Mouse (Mus musculus) megakaryocyte progenitor cell, adult 5-6 weeks (primary cell): Measurements from ENCODE around the gene Nme3. TPM values are rescaled to one million over a fixed set of nuclear protein-coding genes. Genes with fewer than 3 reads are reported as not detected.

Source experiments
- total RNA-seq, 2 experiments: library from RNA; stranded (forward) in 1 of 2; stranded (reverse) in 1 of 2; fragments of 157-497, 149-512 nt in 1 of 2; fragments of 200-1000 nt in 1 of 2; gene quantifications; 2 replicates each; pipeline versions ENCODE4 v1.2.3 to v1.2.4; 2015 to 2017

The Nme3 gene
- total RNA-seq, 2 experiments from 2014 or later, result 17.0 to 32.1 TPM

Other genes starting within 250 kb of the Nme3 start
- gene Slc9a3r2, start 246.2 kb upstream of the Nme3 start, total RNA-seq (2015), result 1.2 and 2.6 TPM in 2 replicates
- 1.4 and 1.6 TPM in 2 replicates for gene Slc9a3r2, start 246.2 kb upstream of the Nme3 start, total RNA-seq (2017)
- not detected in 2 replicates for gene Npw, start 238.0 kb upstream of the Nme3 start, total RNA-seq (2015)
- not detected in 2 replicates for gene Npw, start 238.0 kb upstream of the Nme3 start, total RNA-seq (2017)
- 25.0 and 29.1 TPM in 2 replicates for gene Zfp598, start 226.8 kb upstream of the Nme3 start, total RNA-seq (2015)
- 21.3 and 22.6 TPM in 2 replicates for gene Zfp598, start 226.8 kb upstream of the Nme3 start, total RNA-seq (2017)
- gene Syngr3, start 206.5 kb upstream of the Nme3 start, total RNA-seq (2015), result not detected in 2 replicates
- gene Syngr3, start 206.5 kb upstream of the Nme3 start, total RNA-seq (2017), result not detected in 2 replicates
- gene Gfer, start 200.3 kb upstream of the Nme3 start, total RNA-seq (2015), result 22.4 and 23.6 TPM in 2 replicates
- 37.2 and 62.7 TPM in 2 replicates for gene Gfer, start 200.3 kb upstream of the Nme3 start, total RNA-seq (2017)
- 2.6 and 3.4 TPM in 2 replicates for gene Noxo1, start 200.3 kb upstream of the Nme3 start, total RNA-seq (2015)
- gene Noxo1, start 200.3 kb upstream of the Nme3 start, total RNA-seq (2017), result 1.0 and 1.2 TPM in 2 replicates
- gene Tbl3, start 188.8 kb upstream of the Nme3 start, total RNA-seq (2015), result 27.6 and 36.8 TPM in 2 replicates
- 41.1 and 45.3 TPM in 2 replicates for gene Tbl3, start 188.8 kb upstream of the Nme3 start, total RNA-seq (2017)
- 0.20 TPM in 1 of 2 replicates, not detected in the other for gene Rnf151, start 178.4 kb upstream of the Nme3 start, total RNA-seq (2015)
- gene Rnf151, start 178.4 kb upstream of the Nme3 start, total RNA-seq (2017), result not detected in 2 replicates
- 5,974 and 6,144 TPM in 2 replicates for gene Rps2, start 178.4 kb upstream of the Nme3 start, total RNA-seq (2015)
- gene Rps2, start 178.4 kb upstream of the Nme3 start, total RNA-seq (2017), result 1,525 and 1,766 TPM in 2 replicates
- 236 and 247 TPM in 2 replicates for gene Ndufb10, start 172.0 kb upstream of the Nme3 start, total RNA-seq (2015)
- gene Ndufb10, start 172.0 kb upstream of the Nme3 start, total RNA-seq (2017), result 256 and 308 TPM in 2 replicates
- 0.24 and 0.74 TPM in 2 replicates for gene Rpl3l, start 168.7 kb upstream of the Nme3 start, total RNA-seq (2015)
- gene Rpl3l, start 168.7 kb upstream of the Nme3 start, total RNA-seq (2017), result 0.30 TPM in 1 of 2 replicates, not detected in the other
- 378 and 438 TPM in 2 replicates for gene Msrb1, start 159.9 kb upstream of the Nme3 start, total RNA-seq (2015)
- 155 and 224 TPM in 2 replicates for gene Msrb1, start 159.9 kb upstream of the Nme3 start, total RNA-seq (2017)
- gene Hs3st6, start 143.5 kb upstream of the Nme3 start, total RNA-seq (2015), result not detected in 2 replicates
- not detected in 2 replicates for gene Hs3st6, start 143.5 kb upstream of the Nme3 start, total RNA-seq (2017)
- not detected in 2 replicates for gene Meiob, start 92.2 kb upstream of the Nme3 start, total RNA-seq (2015)
- not detected in 2 replicates for gene Meiob, start 92.2 kb upstream of the Nme3 start, total RNA-seq (2017)
- gene Hagh, start 56.4 kb upstream of the Nme3 start, total RNA-seq (2015), result 31.4 and 34.4 TPM in 2 replicates
- gene Hagh, start 56.4 kb upstream of the Nme3 start, total RNA-seq (2017), result 36.0 TPM in 2 replicates
- gene Fahd1, start 46.1 kb upstream of the Nme3 start, total RNA-seq (2015), result 10.5 and 11.3 TPM in 2 replicates
- 17.0 and 18.9 TPM in 2 replicates for gene Fahd1, start 46.1 kb upstream of the Nme3 start, total RNA-seq (2017)
- gene Igfals, start 30.5 kb upstream of the Nme3 start, total RNA-seq (2015), result not detected in 2 replicates
- not detected in 2 replicates for gene Igfals, start 30.5 kb upstream of the Nme3 start, total RNA-seq (2017)
- gene Nubp2, start 10.2 kb upstream of the Nme3 start, total RNA-seq (2015), result 103 and 114 TPM in 2 replicates
- gene Nubp2, start 10.2 kb upstream of the Nme3 start, total RNA-seq (2017), result 50.4 and 57.8 TPM in 2 replicates
- gene Spsb3, start 9.9 kb upstream of the Nme3 start, total RNA-seq (2015), result 14.6 and 17.9 TPM in 2 replicates
- 13.9 and 15.3 TPM in 2 replicates for gene Spsb3, start 9.9 kb upstream of the Nme3 start, total RNA-seq (2017)
- gene Eme2, start 1.4 kb upstream of the Nme3 start, total RNA-seq (2015), result 3.2 and 6.9 TPM in 2 replicates
- 9.1 and 18.6 TPM in 2 replicates for gene Eme2, start 1.4 kb upstream of the Nme3 start, total RNA-seq (2017)
- 54.2 and 59.2 TPM in 2 replicates for gene Mrps34, start 1.4 kb upstream of the Nme3 start, total RNA-seq (2015)
- gene Mrps34, start 1.4 kb upstream of the Nme3 start, total RNA-seq (2017), result 31.9 and 35.5 TPM in 2 replicates
- gene Mapk8ip3, start 40.5 kb downstream of the Nme3 start, total RNA-seq (2015), result 14.1 and 21.7 TPM in 2 replicates
- 25.2 and 29.3 TPM in 2 replicates for gene Mapk8ip3, start 40.5 kb downstream of the Nme3 start, total RNA-seq (2017)
- gene Jpt2, start 64.2 kb downstream of the Nme3 start, total RNA-seq (2015), result 125 and 131 TPM in 2 replicates
- gene Jpt2, start 64.2 kb downstream of the Nme3 start, total RNA-seq (2017), result 114 and 116 TPM in 2 replicates
- 21.4 and 21.9 TPM in 2 replicates for gene Cramp1l, start 119.3 kb downstream of the Nme3 start, total RNA-seq (2015)
- gene Cramp1l, start 119.3 kb downstream of the Nme3 start, total RNA-seq (2017), result 7.7 and 8.5 TPM in 2 replicates
- 8.0 and 11.0 TPM in 2 replicates for gene Ift140, start 119.6 kb downstream of the Nme3 start, total RNA-seq (2015)
- 20.2 and 20.3 TPM in 2 replicates for gene Ift140, start 119.6 kb downstream of the Nme3 start, total RNA-seq (2017)
- not detected in 2 replicates for gene Tmem204, start 187.1 kb downstream of the Nme3 start, total RNA-seq (2015)
- gene Tmem204, start 187.1 kb downstream of the Nme3 start, total RNA-seq (2017), result not detected in 2 replicates
- gene Telo2, start 219.5 kb downstream of the Nme3 start, total RNA-seq (2015), result 15.5 and 31.2 TPM in 2 replicates
- 28.8 and 35.5 TPM in 2 replicates for gene Telo2, start 219.5 kb downstream of the Nme3 start, total RNA-seq (2017)
- gene Ptx4, start 224.3 kb downstream of the Nme3 start, total RNA-seq (2015), result not detected in 2 replicates
- gene Ptx4, start 224.3 kb downstream of the Nme3 start, total RNA-seq (2017), result not detected in 2 replicates
- 7.3 and 7.8 TPM in 2 replicates for gene Clcn7, start 236.9 kb downstream of the Nme3 start, total RNA-seq (2015)
- gene Clcn7, start 236.9 kb downstream of the Nme3 start, total RNA-seq (2017), result 8.1 and 9.6 TPM in 2 replicates